Mouse (Mus musculus) kidney, postnatal 14 days (tissue): Measurements from ENCODE around the gene Nrip1.

Experiments used
- DNase-seq: peaks from one replicate; pipeline ENCODE4 v3.0.0; 2022; ENCODE audit warnings: mixed read lengths

Nrip1 gene

GRCm38 (mm10) chr16:76265301-76265700 lies 108.3 kb downstream of the Nrip1 start:
- DNase-seq, result no peak

- no peak for DNase-seq
Observed at GRCm38 (mm10) chr16:76263393-76263792, 110.2 kb downstream of the Nrip1 start.

GRCm38 (mm10) chr16:76260296-76260695 lies 113.3 kb downstream of the Nrip1 start:
- DNase-seq, result no peak

- DNase-seq, result no peak
Observed at GRCm38 (mm10) chr16:76251826-76252225, 121.8 kb downstream of the Nrip1 start.

GRCm38 (mm10) chr16:76249345-76250091 lies 124.1 kb downstream of the Nrip1 start:
- DNase-seq, result no peak

- DNase-seq, result peak; percentile 68
Observed at GRCm38 (mm10) chr16:76242850-76243249, 130.8 kb downstream of the Nrip1 start.

DNA sequence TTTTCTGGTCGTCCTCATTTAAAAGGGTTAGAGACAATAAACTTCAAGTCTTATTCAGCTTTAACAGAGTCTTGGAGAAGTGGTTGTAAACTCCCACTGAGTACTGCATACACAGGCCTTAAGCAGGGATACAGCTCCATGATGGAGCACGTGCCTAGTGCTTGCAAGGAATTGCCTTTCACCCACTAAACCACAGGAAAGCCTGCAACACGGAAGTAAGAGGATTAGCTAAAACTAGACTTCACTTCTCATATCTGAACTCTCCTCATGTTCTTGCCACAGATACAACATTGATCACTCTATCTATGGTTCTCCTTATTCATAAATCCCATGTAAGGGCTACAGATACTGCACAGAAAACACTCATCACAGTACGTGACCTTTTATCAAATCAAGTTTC lies 132.4 kb downstream of the Nrip1 start:
- no peak for DNase-seq

GRCm38 (mm10) chr16:76239353-76239752 lies 134.3 kb downstream of the Nrip1 start:
- peak; percentile 38 for DNase-seq

GRCm38 (mm10) chr16:76238784-76239183 lies 134.8 kb downstream of the Nrip1 start:
- DNase-seq, result no peak
